Mouse (Mus musculus) splenic B cell, adult 2 months (primary cell): ENCODE results near the gene C130032M10Rik.
"Not testable (repeated sequence)": the region's sequence is repeated elsewhere in the genome, so short reads cannot be mapped to it uniquely, and the experiment has no call there.

Experiments
- DNase-seq: peaks from one replicate; pipeline ENCODE4 v3.0.0-alpha.2; 2011; ENCODE audit warnings: low read depth, low spot score
- H3K27me3 ChIP-seq: 2 replicates; pipeline ENCODE4 v1.6.1; 2012; ENCODE audit warnings: mild to moderate bottlenecking, low read length, moderate library complexity, mixed read lengths; ENCODE audit not compliant: control insufficient read depth, poor library complexity, insufficient read depth, severe bottlenecking
- H3K36me3 ChIP-seq: 2 replicates; pipeline ENCODE4 v1.6.1; 2012; ENCODE audit warnings: mild to moderate bottlenecking, low read length, moderate library complexity, mixed read lengths; ENCODE audit not compliant: control insufficient read depth, poor library complexity, insufficient read depth, severe bottlenecking

The C130032M10Rik gene

DNA sequence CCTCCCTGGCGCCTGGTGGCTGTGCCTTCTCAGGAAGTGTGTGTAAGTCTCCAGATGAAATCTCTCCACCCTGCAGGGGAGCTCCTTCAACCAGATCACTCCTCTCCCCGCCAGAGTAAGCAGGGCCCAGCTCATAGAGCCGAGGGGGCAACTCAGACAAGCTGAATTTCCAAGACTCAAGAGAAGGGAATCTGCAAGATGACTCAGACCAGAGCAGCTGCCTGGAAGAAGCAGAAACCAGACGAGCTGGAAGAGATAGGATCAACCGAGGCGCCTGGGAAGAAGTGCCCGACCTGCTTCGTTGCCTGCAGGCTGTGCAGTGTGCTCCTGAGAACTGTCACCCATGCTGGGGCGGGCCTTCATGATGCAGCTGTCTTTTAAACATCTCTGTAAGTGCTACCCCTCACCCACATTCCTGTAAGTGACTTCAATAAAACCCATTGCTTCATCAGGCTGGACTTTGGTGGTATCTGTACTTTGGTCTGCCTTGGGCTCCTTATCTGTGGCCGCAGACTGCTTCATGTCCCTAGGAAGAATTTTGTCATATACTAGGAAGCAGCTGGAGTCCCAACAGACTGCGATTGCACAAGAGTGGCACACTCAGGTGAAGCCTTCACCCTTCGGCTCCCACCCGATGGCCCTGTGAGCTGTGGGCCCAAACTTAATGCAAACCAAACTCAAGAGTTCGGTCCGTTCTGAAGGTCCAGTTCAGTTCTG, 12.6 kb upstream of the C130032M10Rik start:
- DNase-seq: no peak
- Histone ChIP-seq H3K27me3 (no peaks in the 10 kb centered on the region), H3K36me3 (no peaks in the 10 kb centered on the region)

GRCm38 (mm10) chr9:114504816-114505215, 10.7 kb upstream of the C130032M10Rik start, which contains the start of gene Ccr4:
Gene Ccr4 (minus strand): TSS chr9:114504916.
- Histone ChIP-seq H3K36me3 (no peaks in the 10 kb centered on the region), H3K27me3 (no peaks in the 10 kb centered on the region)
- no peak for DNase-seq

DNA sequence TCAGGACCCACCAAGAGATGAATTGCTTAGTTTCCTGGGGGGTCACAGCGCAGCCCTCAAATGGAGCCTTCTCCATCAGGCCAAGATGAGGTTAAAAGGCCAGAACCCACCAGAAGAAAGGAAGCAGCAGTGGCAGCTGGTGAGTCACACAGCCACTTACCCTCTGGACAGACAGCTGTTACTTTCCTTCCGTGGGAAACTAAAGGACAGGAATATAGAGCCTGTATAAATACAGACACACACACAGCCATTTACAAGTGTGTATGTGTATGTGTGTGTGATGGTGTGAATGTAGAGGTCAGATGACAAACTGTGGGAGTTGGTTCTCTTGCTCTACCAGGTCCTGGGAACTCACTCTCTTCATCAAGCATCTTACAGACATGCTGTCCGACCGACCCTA, 8.9 kb upstream of the C130032M10Rik start:
- Histone ChIP-seq H3K27me3 (no peaks in the 10 kb centered on the region), H3K36me3 (no peaks in the 10 kb centered on the region)
- DNase-seq: no peak

GRCm38 (mm10) chr9:114507421-114507820, 8.1 kb upstream of the C130032M10Rik start:
- DNase-seq: no peak
- H3K27me3 ChIP-seq: no peaks in the 10 kb centered on the region

GRCm38 (mm10) chr9:114509785-114510184, 5.7 kb upstream of the C130032M10Rik start:
- Histone ChIP-seq H3K27me3 (no peaks in the 10 kb centered on the region), H3K36me3 (no peaks in the 10 kb centered on the region)
- no peak for DNase-seq

More at GRCm38 (mm10) chr9:114507421-114507820, 8.1 kb upstream of the C130032M10Rik start:
- H3K36me3 ChIP-seq: no peaks in the 10 kb centered on the region

- DNase-seq: no peak
- Histone ChIP-seq H3K27me3 (no peaks in the 10 kb centered on the region), H3K36me3 (no peaks in the 10 kb centered on the region)
Measured at GRCm38 (mm10) chr9:114512831-114513230, 2.7 kb upstream of the C130032M10Rik start.

DNA sequence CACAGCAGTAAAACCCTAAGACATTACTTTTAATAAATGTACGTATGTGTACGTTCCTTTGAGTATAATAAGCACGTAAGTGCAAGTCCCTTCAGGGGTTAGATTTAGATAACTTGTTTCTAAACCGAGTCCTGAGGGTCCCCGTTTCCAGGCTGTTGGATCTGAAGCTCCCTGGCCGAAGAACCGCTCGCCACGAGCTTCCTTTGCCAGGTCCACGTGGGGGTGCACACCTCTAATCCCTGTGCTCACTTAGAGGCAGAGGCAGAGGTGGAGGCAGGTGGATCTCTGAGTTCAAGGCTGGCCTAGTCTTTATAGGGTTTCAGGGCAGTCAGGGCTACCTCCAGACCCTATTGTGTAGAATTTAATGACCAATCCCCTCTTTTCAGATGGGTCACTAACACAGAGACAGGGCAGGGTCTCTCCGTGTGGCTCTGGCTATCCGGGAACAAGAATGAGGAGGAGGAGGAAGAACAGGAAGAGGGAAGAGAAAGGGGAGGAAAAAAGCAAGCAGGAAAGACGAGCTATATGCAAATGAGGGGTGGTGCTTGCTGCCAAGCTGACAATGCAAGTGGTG, 2.5 kb downstream of the C130032M10Rik start:
- DNase-seq: no peak
- no peaks in the 10 kb centered on the region for H3K27me3 ChIP-seq
- H3K36me3 ChIP-seq: no peaks in the 10 kb centered on the region

- no peak for DNase-seq
- Histone ChIP-seq H3K27me3 (no peaks in the 10 kb centered on the region), H3K36me3 (no peaks in the 10 kb centered on the region)
Measured at GRCm38 (mm10) chr9:114518812-114519477, 3.4 kb downstream of the C130032M10Rik start.

- not testable (repeated sequence) for H3K27me3 ChIP-seq, H3K36me3 ChIP-seq, DNase-seq
Measured at GRCm38 (mm10) chr9:114520529-114520928, 5.0 kb downstream of the C130032M10Rik start.

DNA sequence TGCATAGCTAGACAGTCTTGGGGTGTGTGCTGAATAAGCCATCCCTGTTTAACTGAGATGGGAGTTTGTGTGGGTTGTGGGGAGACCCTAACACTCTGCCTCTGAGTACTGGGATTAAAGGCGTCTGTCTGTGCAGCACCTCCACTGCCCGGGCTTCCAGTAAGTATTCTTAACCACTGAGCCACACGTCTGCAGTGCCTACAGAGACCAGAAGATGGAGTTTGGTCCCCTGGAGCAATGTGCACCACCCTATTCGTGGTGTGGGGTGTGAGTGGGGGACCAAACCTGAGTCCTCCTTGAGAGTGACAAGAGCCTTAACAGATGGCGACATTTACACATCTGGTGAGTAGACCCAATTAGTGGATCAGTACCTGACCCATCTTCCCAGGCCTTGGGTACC, 6.5 kb downstream of the C130032M10Rik start:
- H3K36me3 ChIP-seq: no peaks in the 10 kb centered on the region
- DNase-seq: no peak
- no peaks in the 10 kb centered on the region for H3K27me3 ChIP-seq

- Histone ChIP-seq H3K36me3 (no peaks in the 10 kb centered on the region), H3K27me3 (no peaks in the 10 kb centered on the region)
- DNase-seq: no peak
Measured at GRCm38 (mm10) chr9:114522501-114522900, 7.0 kb downstream of the C130032M10Rik start.

- no peak for DNase-seq
- Histone ChIP-seq H3K27me3 (no peaks in the 10 kb centered on the region), H3K36me3 (no peaks in the 10 kb centered on the region)
Measured at GRCm38 (mm10) chr9:114525073-114525633, 9.7 kb downstream of the C130032M10Rik start.

- no peaks in the 10 kb centered on the region for H3K36me3 ChIP-seq
- no peak for DNase-seq
- H3K27me3 ChIP-seq: no peaks in the 10 kb centered on the region
Measured at GRCm38 (mm10) chr9:114525891-114526290, 10.4 kb downstream of the C130032M10Rik start.

GRCm38 (mm10) chr9:114526581-114526980, 11.1 kb downstream of the C130032M10Rik start:
- DNase-seq: no peak
- H3K27me3 ChIP-seq: no peaks in the 10 kb centered on the region
- H3K36me3 ChIP-seq: no peaks in the 10 kb centered on the region

DNA sequence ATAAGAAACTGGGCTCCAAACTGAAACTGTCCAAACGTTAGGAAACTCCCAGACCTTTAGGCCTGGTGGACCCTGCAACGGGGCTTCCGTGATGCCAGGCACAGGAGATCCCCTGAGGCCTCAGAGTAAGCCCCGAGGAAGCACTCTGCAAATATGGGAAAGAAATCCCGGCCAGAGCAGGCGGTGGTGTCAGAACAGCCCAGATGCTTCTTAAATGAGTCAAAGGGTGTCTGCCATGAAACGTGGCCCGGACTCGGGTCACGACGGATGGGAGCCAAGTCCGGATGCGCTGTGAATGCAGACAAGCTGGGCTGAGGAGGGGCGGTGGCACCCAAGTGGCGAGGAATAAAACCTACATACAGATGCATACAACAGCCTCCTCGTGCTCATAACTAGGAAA, 11.6 kb downstream of the C130032M10Rik start:
- no peaks in the 10 kb centered on the region for H3K36me3 ChIP-seq
- no peaks in the 10 kb centered on the region for H3K27me3 ChIP-seq
- peak; percentile 15 for DNase-seq
